Mouse (Mus musculus): ENCODE data around the gene Pla2g1b. TPM values are rescaled to one million over a fixed set of nuclear protein-coding genes. Genes with fewer than 3 reads are reported as not detected.

Pla2g1b gene
- polyA plus RNA-seq, 1 experiment: 55.4 TPM

DNA sequence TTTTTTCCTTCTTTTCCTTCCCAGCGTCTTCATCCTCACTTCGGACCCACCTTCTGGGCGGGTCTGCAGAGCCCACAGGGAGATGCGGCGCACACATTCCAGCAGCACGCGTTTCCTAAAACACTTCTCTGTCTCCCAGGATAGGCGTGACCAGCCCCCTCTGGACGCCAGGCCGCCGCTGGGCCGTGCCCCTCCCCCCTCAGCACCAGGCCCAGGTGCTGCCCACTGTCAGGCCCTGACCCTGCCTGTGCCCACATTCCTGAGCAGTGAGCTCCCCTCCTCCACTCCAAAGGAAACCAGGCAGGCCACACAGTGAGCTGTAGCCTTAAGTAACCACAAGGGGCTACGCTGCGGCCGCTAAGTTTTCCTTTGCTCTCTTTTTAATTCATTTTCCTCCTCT is 57.9 kb downstream of the Pla2g1b start:
- Histone ChIP-seq H3K27me3 (ENCODE audit: control insufficient read depth, insufficient read depth, low read length, poor library complexity, severe bottlenecking) (no peaks in the 10 kb centered on the region), H3K9ac (ENCODE audit: low read depth, poor library complexity, severe bottlenecking) (no peak overlapping the region; the same call in 1 of the 2 replicates), H3K9me3 (replicated peaks; ENCODE audit: control insufficient read depth, insufficient read depth, low read length, poor library complexity, severe bottlenecking) (no peaks in the 10 kb centered on the region), H3K4me3 (ENCODE audit: low read depth, low read length) (no peak overlapping the region), H3K4me1 (ENCODE audit: control insufficient read depth, insufficient read depth, low read length) (peaks cover 4% of the 10 kb centered on the region), H3K27ac (ENCODE audit: insufficient read depth, low read length) (no peak overlapping the region), H3K36me3 (ENCODE audit: control insufficient read depth, insufficient read depth, low read length, poor library complexity, severe bottlenecking) (no peaks in the 10 kb centered on the region)
- TF ChIP-seq POLR2A (IDR thresholded peaks at IDR 0.05; ENCODE audit: insufficient read depth, low read length) (no peak), CTCF (IDR thresholded peaks at IDR 0.05; ENCODE audit: low read depth, low read length) (no peak), EP300 (IDR thresholded peaks at IDR 0.05; ENCODE audit: insufficient read depth, low read depth, low read length) (no peak)

Other genes with a start within 250 kb of the Pla2g1b start
- 76.1 and 79.9 TPM in 2 replicates for gene Pop5, start 230.4 kb upstream of the Pla2g1b start, polyA plus RNA-seq (2011; ENCODE audit: insufficient read depth, insufficient read length, low read depth, missing spikeins)
- gene Rnf10, start 193.4 kb upstream of the Pla2g1b start, polyA plus RNA-seq (2011; ENCODE audit: insufficient read depth, insufficient read length, low read depth, missing spikeins): 180 and 185 TPM in 2 replicates
- 28.3 and 35.9 TPM in 2 replicates for gene Coq5, start 186.6 kb upstream of the Pla2g1b start, polyA plus RNA-seq (2011; ENCODE audit: insufficient read depth, insufficient read length, low read depth, missing spikeins)
- 556 and 609 TPM in 2 replicates for gene Dynll1, start 165.3 kb upstream of the Pla2g1b start, polyA plus RNA-seq (2011; ENCODE audit: insufficient read depth, insufficient read length, low read depth, missing spikeins)
- 107 and 111 TPM in 2 replicates for gene Srsf9, start 139.1 kb upstream of the Pla2g1b start, polyA plus RNA-seq (2011; ENCODE audit: insufficient read depth, insufficient read length, low read depth, missing spikeins)
- gene Gatc, start 125.1 kb upstream of the Pla2g1b start, polyA plus RNA-seq (2011; ENCODE audit: insufficient read depth, insufficient read length, low read depth, missing spikeins): 12.9 and 17.3 TPM in 2 replicates
- gene Triap1, start 125.0 kb upstream of the Pla2g1b start, polyA plus RNA-seq (2011; ENCODE audit: insufficient read depth, insufficient read length, low read depth, missing spikeins): 21.6 and 22.9 TPM in 2 replicates
- gene Cox6a1, start 117.3 kb upstream of the Pla2g1b start, polyA plus RNA-seq (2011; ENCODE audit: insufficient read depth, insufficient read length, low read depth, missing spikeins): 319 and 337 TPM in 2 replicates
- 48.7 and 49.2 TPM in 2 replicates for gene Msi1, start 36.7 kb upstream of the Pla2g1b start, polyA plus RNA-seq (2011; ENCODE audit: insufficient read depth, insufficient read length, low read depth, missing spikeins)
- gene Sirt4, start 18.5 kb downstream of the Pla2g1b start, polyA plus RNA-seq (2011; ENCODE audit: insufficient read depth, insufficient read length, low read depth, missing spikeins): 22.2 and 28.3 TPM in 2 replicates
- gene Pxn, start 40.4 kb downstream of the Pla2g1b start, polyA plus RNA-seq (2011; ENCODE audit: insufficient read depth, insufficient read length, low read depth, missing spikeins): 35.1 and 38.1 TPM in 2 replicates
- 3,041 and 3,060 TPM in 2 replicates for gene Rplp0, start 93.2 kb downstream of the Pla2g1b start, polyA plus RNA-seq (2011; ENCODE audit: insufficient read depth, insufficient read length, low read depth, missing spikeins)
- 62.0 and 63.3 TPM in 2 replicates for gene Gcn1l1, start 99.0 kb downstream of the Pla2g1b start, polyA plus RNA-seq (2011; ENCODE audit: insufficient read depth, insufficient read length, low read depth, missing spikeins)
- gene Rab35, start 165.6 kb downstream of the Pla2g1b start, polyA plus RNA-seq (2011; ENCODE audit: insufficient read depth, insufficient read length, low read depth, missing spikeins): 58.9 and 62.4 TPM in 2 replicates